Mouse (Mus musculus): ENCODE data around the gene Tmem94. TPM values are rescaled to one million over a fixed set of nuclear protein-coding genes. Genes with fewer than 3 reads are reported as not detected.

The Tmem94 gene
- polyA plus RNA-seq, 1 experiment, result 57.3 TPM

DNA sequence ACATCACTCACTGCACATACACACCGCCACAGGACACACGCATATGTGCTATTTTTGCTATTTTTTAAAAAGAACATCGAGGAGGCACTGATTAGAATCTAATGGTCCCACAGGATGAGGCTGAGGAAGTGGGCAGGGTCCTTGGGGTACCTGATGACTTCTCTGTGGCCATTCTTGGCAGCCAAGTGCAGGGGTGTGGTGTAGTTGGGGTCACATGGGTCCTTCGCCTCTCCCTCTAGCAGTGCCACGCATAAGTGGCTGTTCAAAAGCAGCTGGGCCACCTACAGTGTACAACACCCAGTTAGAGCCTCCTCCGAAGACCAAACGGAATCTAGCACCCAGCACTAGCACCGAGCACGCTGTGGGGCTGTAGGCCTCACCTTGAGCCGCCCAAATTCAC is 40.9 kb downstream of the Tmem94 start:
- no peak for DNase-seq (ENCODE audit: extremely low spot score in 1 of 2, low spot score in 1 of 2)

DNA sequence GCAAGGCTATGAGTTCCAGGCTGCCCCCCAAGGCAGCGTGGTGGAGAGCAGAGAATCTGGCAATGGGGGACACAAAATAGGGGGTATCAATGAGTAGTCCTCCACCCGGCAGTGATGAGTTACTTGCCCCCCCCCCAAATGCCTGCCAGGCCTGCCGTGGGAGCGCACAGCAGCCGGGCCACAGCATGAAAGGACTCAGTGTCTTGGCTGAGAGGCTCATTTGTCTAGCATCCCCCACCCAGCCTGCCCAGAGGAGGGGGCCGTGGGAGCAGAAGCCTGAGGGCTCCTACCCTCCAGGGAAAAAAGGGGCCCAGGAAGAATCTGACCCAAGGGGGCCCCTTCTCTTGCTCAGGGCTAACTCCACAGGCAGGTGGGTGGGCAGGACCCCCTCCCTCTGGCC is 42.1 kb downstream of the Tmem94 start:
- no peak for DNase-seq (ENCODE audit: extremely low spot score in 1 of 2, low spot score in 1 of 2)

DNA sequence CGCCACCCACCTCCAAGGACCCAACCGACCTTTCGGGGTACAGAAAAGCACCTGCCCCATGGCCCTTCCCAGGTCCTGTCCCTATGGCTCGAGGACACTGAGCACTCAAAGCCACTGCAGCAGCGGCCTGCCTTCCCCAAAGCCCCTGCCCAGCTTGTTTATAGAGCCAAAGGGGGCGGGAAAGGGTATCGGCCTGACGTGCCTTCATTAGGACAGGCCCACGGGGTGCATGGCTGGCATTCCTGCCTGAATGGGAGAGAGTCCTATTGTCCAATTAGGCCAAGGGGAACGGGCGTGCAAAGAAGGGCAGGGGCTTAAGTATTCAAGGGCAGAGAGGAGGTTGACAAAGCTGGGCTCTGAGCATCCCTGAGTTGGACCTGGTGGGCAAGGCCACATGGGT is 42.7 kb downstream of the Tmem94 start:
- no peak for DNase-seq (ENCODE audit: extremely low spot score in 1 of 2, low spot score in 1 of 2)

DNA sequence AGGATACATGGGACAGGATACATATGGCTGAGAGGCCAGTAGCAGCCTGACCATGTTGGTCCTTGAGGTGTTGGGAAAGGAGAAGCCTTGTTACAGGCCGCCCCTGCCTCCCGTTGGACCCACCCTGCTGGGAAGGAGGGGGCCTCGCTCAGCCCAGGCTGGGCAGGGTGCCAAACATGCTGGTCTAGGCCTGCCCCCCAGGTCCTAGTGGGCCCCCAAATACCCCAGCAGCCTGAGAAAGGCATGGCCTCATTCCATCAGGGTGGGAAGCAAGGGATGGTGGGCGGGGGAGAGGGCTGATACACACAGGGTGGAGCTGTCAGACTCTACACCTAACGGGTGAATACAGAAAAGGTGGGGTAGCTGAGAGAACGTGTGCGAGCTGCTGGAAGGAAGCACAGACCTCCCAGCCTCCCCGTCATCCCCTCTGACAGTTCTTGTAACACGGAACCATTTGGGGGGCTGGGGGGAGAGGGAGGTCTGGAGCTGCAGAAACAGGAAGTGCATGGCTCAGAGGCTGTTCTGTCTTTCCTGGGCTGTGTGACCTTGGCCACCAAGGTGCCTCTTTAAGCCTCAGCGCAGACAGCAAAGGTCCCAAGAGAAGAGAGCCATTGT is 43.6 kb downstream of the Tmem94 start:
- DNase-seq (ENCODE audit: extremely low spot score in 1 of 2, low spot score in 1 of 2), result no peak

DNA sequence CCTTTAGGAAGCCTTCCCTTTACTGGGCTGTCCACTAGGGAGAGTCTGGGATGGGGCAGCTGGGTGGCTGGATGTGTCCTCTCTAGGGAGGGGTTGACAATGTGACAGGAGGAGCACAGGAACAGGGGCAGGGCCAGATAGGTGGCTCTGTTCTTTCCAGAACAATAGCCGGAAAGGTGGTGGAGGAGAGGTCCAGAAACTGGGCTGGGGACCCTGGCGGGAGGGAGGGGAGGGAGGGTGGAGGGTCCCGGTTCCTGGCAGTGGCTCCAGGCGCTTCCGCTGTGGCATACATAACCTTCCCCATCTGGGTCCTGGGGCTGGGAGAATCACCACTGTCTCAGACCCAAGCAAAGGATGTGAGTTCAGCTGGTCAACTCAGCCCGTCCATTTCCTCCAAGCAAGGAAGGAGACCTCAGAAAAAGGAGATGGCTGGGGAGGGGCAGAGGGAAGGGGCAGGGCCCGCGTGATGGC is 44.1 kb downstream of the Tmem94 start:
- DNase-seq (ENCODE audit: extremely low spot score in 1 of 2, low spot score in 1 of 2), result no peak

DNA sequence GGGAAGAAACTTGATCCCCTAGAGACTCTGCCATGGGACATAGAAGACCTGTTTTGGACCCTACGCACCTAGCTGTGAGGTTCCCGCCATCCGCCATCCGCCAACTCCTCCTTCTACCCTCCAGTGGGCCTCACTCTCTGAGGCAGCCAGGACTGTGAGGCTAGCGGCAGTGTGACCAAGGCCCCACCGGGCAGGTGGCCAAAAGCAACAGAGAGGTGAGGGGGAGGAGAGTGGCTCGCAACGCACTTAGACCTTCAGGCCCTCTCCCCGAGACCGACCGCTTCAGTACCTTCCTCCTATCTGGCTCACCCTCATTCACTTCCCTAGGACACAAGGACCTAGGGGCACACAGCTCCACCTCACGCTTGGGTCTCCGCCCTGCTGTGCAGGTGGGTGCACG is 45.1 kb downstream of the Tmem94 start:
- DNase-seq (ENCODE audit: extremely low spot score in 1 of 2, low spot score in 1 of 2), result no peak

DNA sequence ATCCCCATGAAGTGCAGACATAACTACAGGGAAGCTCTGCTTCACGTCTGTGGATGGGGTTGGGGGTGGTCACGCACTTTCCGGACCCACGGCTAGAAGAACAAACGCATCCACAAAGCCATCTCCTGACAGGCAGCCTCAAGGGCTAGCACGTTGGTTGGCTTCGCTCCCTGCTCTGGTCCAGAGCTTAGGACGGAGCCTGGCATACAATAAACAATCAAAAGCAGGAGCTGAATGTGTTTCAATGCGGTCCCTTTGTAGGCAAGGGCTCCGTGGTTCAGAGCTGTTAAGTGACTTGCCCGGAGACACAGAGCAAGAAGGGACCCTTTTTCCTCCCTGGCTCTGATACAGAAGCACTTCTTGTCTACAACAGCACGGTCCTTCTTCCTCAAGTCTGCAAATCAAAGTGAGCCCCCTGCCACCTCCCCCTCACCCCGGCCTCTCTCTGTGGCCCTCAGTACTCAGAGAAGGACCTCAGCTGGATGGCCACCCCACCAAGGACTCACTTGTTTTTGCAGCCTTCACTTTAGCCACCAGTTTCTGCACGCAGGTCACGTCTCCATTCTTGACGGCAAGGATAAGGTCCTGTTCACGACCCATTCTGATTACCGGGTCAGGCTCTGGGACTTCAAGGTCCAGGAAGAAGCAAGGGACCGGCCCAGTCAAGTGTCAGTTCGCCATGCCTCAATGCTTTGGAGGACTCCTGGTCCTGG is 46.3 kb downstream of the Tmem94 start:
- DNase-seq (ENCODE audit: extremely low spot score in 1 of 2, low spot score in 1 of 2), result no peak

DNA sequence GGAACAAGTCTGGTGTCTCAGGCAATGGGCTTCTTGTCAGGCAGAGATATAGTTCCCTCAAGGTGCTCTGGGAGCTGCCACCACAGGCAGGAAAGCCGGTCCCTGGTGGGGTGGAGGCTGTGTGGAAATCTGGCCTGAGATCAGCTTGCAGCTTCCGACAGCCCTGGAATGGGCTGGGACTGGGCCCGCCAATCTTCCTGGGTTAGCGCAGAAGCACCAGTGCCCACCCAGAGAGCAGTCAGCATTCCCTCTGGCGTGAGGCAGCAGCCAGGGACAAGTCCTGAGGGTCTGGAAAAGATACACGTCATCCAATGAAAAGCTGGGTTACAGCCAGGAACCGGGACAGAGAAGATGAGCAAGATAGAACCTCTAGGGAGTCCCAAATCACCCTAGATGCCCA is 46.9 kb downstream of the Tmem94 start:
- no peak for DNase-seq (ENCODE audit: extremely low spot score in 1 of 2, low spot score in 1 of 2)

DNA sequence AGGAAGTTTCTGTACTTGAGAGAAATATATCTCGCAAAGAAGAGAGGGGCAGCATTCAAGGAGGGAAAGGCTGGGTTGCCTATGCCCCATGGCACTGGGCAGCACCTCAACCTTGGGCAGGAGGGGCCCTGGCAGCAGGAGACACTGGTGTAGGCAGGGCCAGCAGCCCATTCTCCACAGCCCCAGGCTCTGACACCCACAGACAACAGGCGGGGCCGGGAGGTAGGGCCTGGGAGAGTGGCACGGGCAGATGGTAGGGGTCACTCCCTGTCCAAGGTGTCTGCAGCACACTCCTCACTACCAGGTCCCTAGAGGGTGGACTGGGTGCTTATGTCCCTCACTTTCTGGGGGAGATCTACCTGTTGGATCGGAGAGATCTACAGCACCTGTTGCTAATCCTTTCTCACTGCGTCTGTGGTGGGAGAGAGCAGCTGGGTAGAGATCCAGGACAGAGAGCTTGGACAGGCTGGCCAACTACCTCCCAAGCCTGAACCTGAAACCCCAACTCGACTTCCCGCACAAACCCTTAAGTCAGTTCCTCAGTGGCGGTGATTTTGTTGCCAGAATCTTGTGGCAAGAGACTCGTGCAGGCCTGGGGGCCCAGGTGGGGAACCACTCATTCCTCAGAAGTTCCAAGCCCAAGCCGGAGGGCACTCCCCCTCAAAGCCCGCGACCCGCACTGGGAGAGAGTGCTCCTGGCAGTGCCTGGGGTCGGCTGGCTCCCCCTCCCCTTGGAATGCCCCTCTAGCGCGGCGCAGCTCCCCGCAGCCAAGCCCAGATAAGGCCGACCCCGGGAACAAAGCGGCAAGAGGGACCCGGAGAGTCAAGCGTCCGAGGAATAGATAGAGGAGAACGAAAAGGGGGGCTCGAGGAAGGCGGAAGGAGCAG is 47.5 kb downstream of the Tmem94 start:
- DNase-seq (ENCODE audit: extremely low spot score in 1 of 2, low spot score in 1 of 2), result no peak

DNA sequence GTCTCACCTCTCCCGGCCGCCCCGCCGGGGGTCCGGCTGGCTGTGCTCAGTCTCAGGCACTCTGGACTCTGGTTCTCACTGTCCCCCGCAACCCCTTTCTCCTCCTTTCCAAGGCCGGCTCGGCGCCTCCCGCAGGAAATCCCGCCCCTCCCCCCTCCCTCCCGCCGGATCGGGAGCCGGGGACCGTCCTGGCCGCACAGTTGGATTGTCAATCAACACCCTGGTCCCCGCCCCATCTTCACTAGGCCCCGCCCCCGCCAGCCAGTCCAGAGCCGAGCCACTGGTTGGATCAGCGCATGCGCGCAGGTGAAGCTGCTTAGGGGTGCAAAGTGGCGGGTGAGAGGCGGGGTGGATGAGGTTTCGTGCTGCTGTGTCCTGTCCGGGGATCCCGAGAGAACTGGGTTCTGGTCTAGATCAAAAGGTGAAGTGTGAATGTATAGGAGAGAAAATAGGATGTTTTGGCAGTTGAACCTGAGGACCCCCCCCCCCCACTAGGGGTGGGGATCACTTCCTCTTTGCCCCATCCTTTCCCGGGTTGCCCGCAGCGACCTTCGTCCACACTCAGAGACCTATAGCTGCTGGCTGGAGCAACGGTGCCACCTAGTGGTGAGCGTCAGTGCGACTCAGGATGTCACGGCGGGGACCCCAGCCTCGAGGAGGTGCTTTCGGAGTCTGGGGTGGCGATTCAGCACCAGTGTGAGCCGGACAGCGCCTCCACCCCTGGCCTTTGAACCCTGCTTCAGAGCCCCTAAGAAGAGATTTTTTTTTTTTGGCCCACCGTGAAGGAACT is 48.5 kb downstream of the Tmem94 start, which contains the start of gene Caskin2:
Gene Caskin2, minus strand, starts transcription at position 133 of the 790 bp plus-strand sequence.
- peak; percentile 70 to 92 for DNase-seq (ENCODE audit: extremely low spot score in 1 of 2, low spot score in 1 of 2)

DNA sequence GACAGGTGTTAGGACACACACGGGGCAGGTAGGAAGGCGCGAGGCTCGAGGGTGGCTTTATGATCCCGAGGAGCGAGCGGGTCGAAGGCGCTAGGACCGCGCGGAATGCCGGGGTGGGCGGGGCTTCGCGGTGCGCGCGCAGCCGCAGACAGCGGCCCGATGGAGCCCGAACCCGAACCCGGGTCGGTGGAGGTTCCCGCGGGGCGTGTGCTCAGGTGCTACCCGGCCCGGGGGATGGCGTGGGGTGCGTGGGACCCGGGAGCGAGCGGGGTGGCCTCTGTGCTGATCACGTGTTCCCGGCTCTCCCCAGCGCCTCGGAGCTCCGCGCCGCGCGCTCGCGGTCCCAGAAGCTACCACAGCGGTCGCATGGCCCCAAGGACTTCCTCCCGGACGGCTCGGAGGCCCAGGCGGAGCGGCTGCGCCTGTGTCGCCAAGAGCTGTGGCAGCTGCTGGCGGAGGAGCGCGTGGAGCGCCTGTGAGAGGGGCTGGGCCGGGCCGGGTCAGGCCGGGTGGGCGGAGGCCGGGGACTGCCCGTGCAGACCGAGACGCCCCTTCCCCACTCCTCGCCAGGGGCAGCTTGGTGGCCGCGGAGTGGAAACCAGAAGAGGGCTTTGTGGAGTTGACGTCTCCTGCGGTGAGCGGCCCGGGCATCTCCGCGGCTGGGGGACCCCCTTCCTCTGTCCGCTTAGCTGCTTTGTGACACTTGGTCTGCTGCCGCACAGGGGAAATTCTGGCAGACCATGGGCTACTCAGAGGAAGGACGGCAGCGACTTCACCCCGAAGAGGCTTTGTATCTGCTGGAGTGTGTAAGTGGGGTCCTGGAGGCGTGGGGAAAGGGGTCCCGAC is 49.6 kb downstream of the Tmem94 start, which contains the start of gene Tsen54:
Gene Tsen54, plus strand, starts transcription at position 120 of the 846 bp plus-strand sequence.
- DNase-seq (ENCODE audit: extremely low spot score in 1 of 2, low spot score in 1 of 2), result peak in 1 of 2 experiments; percentile 88

DNA sequence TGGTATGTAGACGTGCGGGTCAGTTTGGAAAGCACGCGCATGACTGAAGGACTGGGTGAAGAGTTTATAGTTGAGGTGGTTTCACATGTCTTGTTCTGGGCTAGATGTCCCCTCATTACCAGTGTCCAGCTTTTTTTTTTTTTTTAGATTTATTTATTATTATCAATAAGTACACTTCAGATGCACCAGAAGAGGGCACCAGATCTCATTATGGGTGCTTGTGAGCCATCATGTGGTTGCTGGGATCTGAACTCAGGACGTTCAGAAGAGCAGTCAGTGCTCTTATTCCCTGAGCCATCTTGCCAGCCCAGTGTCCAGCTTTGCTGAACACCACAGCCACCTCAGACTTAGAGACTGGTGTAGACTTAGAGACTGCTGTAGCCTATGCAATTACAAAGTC is 52.1 kb downstream of the Tmem94 start:
- no peak for DNase-seq (ENCODE audit: extremely low spot score in 1 of 2, low spot score in 1 of 2)

DNA sequence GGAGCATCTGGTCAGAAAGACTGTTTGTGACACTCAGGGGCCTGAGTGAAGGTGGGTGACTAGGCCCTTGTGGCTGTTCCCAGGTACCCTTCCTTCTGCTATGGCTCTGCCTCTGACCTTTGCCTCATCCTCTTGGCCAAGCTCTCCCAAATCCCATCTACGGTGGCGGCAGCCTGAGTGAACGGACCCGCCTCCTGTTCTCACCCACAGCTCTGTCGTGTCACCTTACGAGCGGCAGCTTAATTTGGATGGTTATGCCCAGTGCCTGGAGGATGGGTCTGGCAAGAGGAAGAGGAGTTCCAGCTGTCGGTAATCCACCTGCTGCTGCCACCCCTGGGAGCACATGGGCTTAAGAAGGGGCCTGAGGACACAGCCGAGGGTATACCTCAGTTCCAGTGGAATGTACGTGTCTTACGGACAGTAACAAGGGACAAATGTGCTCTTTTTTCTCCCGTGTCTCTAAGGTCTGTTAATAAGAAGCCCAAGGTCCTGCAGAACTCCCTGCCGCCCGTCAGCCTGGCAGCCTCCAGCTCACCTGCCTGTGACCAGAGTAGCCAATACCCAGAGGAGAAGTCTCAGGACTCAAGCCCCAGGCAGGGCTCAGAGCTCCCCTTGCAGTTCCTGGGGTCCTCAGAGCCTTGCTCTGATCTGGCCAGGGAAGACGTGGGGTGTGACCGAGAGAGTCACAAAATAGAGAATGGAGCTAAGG is 54.8 kb downstream of the Tmem94 start:
- DNase-seq (ENCODE audit: extremely low spot score in 1 of 2, low spot score in 1 of 2), result no peak

DNA sequence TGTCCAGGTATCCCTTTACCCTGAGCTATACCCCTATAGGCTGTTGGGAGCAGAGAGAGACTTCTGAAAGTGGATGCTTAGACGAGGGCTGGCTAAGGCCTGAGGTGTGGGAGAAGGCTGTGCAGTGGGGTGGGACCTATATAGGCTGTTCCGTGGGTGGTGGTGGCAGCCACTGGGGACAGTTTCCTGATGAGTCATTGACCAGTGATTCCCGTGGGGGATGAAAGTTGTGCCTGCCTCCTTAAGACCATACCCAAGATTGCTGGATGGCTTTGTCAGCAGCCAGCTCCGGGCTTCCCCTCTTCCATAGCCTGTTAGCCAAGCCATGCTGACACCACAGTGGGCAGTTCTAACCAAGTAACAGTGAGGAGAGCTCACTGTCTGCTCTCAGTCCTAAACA is 55.8 kb downstream of the Tmem94 start:
- no peak for DNase-seq (ENCODE audit: extremely low spot score in 1 of 2, low spot score in 1 of 2)

DNA sequence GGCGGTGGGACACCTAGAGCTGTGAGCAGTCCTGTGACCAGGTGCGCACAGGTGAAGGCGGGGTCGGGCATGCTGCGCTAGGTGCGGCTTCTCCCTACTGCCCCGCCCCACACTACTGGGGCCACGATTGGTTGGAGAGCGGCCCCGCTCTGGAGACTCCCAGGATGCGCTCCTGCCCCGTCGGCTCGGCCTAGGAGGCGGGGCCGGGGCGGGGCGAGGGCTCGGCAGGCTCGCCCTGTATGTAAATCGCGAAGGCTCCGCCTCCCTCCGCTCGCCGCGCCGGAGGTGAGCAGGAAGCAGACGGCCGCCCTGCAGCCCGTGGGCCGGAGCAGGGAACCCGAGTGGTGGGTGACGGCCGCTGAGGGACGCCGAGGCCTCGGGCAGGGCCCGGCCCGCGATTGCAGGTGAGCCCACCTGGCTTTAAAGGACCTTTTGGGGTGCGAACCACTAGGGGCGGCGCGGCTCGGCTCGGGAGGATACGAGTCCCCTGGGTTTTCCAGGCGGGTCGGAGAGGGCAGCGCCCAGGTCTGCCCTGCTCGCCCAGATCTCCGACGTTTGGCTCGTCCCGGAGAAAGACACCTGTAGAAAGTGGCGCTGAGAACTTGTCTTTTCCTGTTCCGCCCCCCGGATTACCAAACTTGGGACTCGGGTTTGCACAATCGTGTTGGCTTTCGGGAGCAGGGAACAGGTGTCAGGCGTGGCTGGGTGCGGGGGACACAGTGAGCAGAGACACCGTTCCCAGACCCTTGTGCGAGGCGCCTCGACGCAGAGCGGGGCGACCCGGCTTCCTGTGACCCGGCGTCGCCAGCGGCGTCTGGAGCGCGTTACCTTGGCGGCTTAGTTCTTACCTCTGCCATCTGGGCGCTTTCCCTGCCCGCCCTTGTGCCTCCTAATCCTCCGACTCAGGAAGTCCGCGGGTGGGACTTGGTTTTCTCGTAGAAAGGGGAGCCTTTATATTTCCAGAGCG is 58.8 kb downstream of the Tmem94 start, which contains the start of gene Llgl2:
Gene Llgl2, plus strand, starts transcription at position 276 of the 967 bp plus-strand sequence.
- peak in 1 of 2 experiments; percentile 59 for DNase-seq (ENCODE audit: extremely low spot score in 1 of 2, low spot score in 1 of 2)

DNA sequence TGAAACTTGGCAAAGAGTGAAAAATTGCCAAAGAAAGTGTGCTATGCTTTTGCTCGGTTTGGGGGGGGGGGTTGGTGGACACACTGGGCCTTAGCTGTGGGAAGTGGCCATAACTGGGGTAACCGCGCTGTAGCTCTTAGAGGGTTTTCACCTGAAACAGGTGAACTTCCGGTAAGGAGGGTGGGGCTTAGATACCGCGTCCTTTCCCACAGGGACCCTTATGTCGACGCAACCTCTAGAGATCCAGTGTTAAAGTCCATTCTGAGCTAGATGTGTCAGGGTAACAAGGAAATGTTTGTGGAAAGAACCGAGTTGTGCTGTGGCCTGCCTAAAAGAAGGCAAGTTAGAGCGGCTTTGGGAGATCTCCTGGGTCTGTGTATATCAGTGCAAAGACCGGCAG is 59.6 kb downstream of the Tmem94 start:
- no peak for DNase-seq (ENCODE audit: extremely low spot score in 1 of 2, low spot score in 1 of 2)

DNA sequence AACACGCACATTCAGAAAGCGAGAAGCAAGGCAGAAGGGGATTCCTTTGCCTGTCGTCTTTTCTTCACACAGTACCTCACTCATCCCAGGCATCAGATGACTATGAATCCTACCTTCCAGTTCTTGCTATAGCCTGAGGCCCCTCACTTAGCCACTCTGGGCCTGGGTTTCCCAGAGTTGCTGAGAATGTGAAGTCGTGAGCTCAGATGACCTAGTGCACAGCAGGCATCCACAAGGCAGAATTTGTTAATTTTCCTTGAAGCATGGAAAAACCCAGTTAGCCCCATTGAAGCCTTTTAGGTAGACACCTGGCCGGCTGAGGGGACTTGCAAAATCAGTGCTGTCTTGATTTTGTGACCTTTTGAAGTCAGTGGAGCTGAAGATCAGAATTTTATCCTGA is 61.3 kb downstream of the Tmem94 start:
- DNase-seq (ENCODE audit: extremely low spot score in 1 of 2, low spot score in 1 of 2), result no peak

DNA sequence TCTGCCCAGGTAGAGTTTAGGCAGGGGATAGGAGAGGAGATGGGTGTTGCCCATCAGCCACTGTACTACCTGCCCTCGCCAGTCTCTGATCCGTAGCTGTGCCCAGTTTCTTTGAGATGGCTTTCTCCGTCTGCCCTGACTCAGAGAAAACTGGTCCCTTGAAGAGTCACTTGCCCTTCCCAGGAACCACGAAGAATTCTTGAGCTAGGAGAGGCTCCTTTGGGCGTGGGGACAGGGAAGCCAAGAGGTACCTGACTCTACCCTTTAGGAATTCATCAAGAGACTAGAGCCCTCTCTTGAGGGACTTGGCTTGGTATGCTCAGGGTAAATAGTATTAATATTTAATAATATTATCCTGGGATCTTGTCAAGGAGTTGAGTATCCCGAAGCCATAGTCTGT is 62.4 kb downstream of the Tmem94 start:
- DNase-seq (ENCODE audit: extremely low spot score in 1 of 2, low spot score in 1 of 2), result no peak

All from frontal cortex, adult 2 months (tissue).